Mouse (Mus musculus) regulatory T cell (primary cell): ENCODE results near the gene Cd200.

Experiments
- in situ Hi-C: fragments of 300-600 bp; cut with MboI, MseI; formaldehyde crosslinking; loops from one replicate; pipeline ENCODE4 v1.15.1; 2025; ENCODE audit warnings: high pct_unique_total_duplicates

Cd200 gene

DNA sequence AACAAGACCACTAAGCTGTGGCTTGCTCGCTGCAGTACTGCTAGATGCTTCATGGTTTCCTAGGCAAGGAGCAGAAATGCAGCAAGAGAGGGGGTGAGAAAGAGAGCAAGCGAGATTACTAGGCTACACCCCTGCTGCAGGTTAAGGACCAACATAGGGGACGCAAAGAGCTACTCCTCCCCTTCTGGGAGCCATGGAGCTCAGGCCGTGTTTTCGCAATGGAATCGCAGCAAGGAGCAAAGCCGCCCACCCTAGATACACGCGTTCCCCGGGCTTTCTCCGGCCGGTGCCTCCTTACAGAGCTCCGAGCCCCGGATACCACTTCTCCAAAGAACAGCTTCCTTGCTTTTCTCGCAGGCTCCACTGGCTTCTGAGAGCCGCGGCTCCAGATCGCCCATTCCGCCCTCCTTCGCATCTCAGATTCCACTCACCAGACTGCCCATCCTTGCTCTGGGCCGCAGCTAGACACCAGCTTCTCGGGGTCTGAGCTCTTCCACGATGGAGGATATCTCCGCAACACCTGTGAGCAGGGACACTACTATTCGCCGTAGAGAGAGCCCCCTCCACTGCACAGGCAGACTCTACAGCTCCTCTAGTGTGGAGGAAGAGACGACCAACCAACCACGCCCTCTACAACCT, at the start of gene Cd200:
Gene Cd200 (minus strand): TSS at position 629 of the 639 bp plus-strand sequence.
- in situ Hi-C loops, result loop anchor here (10.0 kb wide), 1 partner anchor 184 kb away; the partner anchor contains the start of gene Btla

DNA sequence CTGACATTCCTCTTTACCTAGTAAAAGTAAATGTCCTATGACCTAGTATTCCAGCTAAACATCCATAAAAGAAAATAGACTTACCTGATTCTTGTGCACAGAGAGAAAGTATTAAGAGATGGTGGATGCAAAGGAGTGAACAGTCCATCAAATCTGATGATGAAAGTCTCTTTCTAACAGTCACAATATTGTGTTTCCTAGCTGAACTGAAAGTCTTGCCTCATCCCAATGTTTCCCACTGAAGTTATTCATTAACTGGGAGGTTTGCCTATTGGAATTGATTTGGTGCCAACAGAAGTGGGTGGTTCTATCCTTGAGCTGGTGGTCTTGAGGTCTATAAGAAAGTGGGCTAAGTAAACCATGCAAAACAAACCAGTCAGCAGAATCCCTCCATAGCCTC, 45.9 kb upstream of the Cd200 start:
- in situ Hi-C loops, result no loop called here

DNA sequence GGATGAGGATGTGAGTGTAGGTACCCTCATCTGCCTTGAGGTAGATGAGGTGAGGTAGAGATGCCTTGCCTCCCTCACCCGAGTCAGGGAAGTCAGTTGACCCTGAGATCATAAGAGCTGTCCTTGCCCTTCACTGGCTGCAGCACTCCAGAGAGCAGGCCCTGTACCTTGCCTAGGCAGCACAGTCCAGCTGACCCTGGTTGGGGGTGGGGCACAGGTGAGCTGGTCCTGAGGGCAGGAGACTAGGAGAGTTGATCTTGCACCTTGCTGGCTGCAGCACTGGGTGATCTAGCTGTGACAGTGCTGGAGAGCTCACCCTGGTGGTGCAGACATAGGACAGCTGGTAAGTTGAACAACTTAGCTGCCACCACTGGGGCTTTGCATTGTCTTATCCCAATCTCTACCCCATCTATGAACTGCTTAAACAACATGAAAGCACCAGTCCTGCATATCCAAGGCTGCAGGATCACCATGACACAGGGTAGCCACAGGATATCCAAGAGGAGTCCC, 28.4 kb upstream of the Cd200 start:
- in situ Hi-C loops, result no loop called here

DNA sequence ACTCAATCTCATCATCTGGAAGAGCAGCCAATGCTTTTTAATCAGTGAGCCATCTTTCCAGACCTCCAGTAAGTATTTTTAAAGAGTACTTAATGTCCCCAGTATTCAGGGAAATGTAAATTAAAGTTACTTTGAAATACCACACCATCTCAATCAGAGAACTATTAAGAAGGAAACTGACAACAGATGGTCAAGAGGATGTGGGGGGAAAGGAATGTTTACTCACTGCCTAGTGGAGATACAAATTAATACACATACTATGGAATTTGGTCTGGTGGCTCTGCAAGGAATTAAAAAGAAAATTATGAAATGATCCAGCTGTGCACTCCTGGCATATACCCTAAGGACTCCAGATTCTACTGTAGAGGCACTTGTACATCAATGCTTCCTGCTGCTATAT, 26.7 kb upstream of the Cd200 start:
- in situ Hi-C loops, result no loop called here

DNA sequence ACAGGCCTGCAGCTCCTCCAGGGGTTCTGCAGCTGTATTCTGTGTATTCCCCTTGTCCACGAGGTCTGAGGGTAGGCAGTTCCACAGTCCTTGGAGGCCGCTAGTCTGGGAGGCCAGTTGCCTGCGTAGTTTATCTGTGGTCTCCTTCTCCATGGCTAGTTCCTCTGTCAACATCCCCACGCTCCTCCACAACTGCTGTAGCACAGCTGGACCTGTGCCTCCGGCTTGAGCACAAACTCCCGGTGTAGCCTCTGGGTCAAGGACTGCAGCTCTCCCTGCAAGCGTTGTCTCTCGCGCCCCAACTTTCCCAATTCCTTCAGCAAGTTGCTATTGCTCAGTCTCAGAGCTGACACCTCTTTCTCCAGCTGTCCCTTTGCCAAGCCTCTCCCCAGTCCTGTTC, 18.8 kb upstream of the Cd200 start:
- in situ Hi-C loops, result no loop called here

DNA sequence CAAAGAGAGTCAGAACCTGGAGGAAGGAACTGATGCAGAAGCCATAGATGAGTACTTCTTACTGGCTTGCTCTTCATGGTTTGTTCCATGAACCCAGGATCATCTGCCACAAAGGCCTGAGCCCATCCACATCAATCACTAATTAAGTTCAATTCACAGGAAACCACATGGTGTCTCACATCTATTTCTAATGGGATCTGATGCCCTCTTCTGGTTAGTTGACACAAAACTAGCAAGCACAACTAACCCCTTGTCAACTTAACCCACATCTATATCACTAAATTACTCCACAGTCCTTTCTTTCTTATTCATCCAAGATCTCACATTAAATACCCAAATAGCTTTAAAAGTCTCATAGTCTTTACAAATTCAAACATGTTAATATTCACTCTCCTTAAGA, 4.6 kb upstream of the Cd200 start:
- in situ Hi-C loops, result loop anchor here (10.0 kb wide), 1 partner anchor 219 kb away; no protein-coding TSS in a partner anchor

DNA sequence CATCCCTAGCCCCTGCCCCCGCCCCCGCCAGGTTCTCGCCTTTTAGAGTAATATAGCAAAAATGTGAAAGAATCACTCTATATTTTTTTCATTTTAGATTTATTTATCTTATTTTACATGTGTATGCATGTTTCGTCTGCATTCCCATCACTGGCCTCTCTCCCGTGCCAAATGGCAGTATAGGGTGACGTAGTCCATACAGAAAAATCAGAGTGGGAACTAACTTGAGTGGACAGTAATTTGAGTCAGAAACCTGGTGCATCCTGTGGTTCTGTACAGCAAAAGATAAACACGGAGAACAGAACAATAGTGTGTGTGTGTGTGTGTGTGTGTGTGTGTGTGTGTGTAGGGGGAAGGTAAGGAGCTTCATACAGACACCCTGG, 202 bp upstream of the Cd200 start:
- in situ Hi-C loops, result loop anchor here (10.0 kb wide), 1 partner anchor 184 kb away; the partner anchor contains the start of gene Btla

DNA sequence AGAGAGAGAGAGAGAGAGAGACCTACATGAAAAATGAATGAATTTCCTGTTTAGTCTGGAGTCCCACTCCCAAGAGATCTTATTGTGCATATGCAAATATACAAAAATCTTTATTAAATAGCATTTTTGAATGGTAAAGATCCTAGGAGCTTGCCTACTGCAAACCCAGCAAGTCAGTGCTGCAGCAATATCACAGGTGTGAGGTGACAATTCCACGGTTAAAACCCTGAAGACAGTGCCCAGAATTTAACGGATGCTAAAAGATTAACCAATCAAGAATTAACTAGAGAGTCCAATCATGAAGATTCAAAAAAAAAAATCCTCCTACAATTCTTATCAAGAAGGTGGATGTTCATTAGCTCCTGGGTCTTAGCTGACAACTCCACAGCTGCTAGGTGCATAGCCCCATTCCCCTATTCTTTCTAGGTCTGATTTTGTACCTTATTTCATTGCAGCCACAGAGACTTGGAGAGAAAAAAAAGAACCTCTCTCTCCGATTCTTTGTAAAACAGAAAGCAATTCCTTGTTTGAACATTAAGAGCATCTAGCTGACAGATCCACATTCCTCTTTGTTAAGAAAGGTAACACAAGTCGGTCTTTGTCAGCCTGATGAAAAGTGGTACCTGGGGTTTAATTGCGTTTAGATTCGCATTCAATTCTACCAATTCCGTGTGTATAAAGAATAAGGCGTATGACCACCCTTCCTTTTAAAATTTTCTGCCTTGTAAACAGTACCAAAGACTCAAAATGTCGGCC, 1.0 kb downstream of the Cd200 start:
- in situ Hi-C loops, result loop anchor here (10.0 kb wide), 1 partner anchor 183 kb away; the partner anchor contains the start of gene Btla

DNA sequence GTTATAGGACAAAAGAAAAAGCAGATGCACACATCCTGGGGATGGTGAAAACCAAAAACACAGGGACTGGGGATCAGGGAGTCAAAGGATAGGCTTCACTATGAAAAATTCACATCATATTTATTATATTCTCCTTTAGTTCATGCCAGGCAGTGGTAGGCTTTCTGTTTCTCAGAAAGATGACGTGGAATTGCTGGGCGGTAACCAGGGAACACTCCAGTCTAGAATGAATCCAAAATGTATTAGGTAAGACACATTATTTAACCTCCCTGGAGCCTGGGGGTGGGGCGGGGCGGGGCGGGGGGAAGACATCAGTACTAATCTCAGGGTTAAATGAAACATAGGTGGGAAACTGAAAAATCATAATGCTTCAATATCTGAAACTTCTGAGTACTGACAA, 1.8 kb downstream of the Cd200 start:
- in situ Hi-C loops, result loop anchor here (10.0 kb wide), 1 partner anchor 182 kb away; the partner anchor contains the start of gene Btla

DNA sequence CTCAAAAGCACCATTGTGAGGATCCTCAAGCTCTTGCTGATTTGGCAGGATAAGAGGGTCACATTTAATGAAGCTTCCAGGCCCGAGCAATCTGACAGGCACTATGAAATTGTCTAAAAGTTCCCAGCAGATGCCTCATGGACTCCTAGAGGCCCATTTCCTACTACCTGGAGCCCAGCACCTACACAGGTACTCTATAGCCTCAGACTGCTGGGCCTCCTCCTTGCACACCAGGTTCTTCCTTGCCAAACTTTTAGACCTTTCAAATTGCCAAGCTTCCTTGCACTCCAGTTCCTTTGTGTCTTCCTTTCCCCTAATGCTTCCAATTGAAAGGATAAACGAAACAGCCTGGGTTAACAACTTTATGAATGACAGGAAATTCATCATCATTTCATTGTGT, 5.9 kb downstream of the Cd200 start:
- in situ Hi-C loops, result loop anchor here (10.0 kb wide), 1 partner anchor 178 kb away; the partner anchor contains the start of gene Btla

DNA sequence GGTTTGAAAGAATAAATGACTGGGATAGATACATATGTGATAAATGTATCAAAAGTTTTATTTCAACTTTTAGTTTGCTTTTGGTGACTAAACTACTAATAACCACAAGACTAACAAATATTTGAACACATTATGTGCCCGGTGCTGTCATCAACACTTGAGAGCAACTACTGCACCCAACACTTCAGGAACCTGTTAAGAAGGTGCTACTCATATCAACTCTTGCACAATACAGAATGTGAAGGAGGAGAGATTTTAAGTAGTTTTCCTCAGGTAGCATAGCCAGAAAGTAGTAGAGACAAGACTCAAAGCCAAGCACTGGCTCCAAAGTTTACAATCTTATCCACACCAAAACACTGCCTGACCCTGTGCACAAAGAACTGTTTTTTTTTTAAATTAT, 6.8 kb downstream of the Cd200 start:
- in situ Hi-C loops, result loop anchor here (10.0 kb wide), 1 partner anchor 177 kb away; the partner anchor contains the start of gene Btla

DNA sequence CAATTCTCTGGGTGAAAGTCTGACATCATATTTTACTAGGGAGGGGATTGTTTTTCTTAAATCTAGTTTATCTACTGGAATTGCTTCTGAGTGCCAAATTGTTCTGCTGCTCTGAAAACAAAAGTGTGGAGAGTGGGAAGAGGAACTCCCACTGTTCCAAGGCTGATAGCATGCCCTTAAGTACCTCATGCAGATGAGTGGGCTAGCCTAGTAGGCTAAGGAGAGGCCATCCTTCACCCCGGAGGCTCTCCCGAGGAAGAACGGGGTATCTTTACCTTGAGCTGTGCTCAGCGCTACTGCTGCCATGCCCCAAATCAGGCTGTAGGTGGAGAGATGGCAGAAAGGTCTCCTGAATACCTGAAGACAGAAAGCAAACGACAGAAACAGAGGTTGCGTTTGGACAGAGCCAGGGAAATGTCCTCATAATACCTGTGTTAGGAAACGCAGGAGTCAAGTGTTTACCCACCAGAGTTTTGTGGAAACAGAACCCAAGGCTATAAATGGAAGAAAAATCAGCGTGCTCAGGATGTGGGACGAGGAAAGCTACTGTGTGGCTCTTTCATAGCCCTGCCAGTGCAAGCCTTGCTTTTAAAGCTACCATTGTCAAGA, 8.8 kb downstream of the Cd200 start:
- in situ Hi-C loops, result loop anchor here (10.0 kb wide), 1 partner anchor 175 kb away; the partner anchor contains the start of gene Btla

DNA sequence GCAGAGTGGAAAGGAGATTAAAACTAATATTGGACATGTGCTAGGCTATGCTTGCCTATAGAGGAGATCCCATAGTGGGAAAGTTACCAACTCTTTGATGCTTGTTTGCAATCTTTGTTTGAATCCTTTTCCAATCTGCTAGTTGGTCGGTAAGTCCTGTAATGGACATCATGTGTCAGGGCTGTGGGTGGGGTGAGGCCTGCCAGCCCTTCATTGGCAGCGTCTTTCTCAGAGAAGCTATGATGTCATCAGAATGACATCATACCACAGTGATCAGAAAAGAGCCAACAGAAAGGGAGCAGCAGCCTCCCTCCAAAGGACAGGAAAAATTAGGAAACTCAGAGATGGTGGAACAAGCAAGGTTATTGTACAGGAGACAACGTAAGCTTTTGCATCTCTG, 9.4 kb downstream of the Cd200 start:
- in situ Hi-C loops, result no loop called here

DNA sequence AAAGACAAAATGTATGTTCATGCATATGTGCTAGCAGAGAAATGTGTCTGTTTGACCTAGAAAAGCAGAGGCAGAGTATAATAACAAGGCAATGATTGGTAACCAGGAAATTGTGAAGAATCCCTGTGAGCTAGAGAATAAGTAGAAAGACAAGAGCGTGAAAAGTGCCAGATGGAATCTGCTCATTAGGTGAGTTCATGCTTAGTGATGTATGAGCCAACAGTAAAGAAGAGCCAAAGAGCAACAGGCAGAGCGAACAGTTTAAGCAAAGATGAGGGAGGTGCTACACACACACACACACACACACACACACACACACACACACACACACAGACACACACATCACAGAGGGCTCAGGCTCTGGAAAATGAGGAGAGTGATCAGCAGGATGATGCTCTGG, 11.4 kb downstream of the Cd200 start:
- in situ Hi-C loops, result no loop called here

DNA sequence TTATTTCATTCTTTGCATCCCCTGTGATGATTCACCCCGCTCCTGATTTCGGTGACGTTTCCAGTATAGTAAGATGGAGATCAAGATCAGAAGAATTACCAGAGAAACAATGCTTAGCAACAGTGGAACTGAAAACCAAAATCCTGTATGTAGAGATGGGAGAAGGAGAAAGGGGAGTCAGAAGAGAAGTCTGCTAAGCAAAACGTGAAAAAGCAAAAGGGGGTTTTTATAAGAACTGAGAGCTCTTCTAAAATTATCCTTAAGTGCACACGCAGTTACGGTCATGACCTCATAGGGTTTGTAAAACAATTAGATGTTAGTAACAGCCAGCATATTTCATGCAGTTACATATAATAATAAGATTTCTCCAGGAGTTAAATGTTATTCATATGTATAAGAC, 16.6 kb downstream of the Cd200 start:
- in situ Hi-C loops, result no loop called here

DNA sequence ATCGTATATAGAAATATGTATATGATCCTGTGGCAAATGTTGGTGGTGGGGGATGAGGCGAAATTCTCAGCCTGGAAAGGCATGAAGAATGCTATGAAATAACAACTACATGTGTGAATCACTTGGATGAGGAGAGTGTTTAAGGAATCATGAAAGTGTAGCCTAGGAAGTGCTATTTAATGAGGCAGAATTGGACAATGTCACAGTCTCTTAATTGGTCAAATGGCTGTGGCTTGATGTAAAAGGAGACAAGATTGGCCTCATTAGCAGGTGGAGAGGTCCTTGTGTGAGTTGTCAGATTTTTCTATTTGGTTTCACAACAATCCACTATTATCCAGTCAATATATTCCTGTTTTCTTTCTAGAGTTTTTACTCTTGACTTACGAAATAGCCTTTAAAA, 17.2 kb downstream of the Cd200 start:
- in situ Hi-C loops, result no loop called here

DNA sequence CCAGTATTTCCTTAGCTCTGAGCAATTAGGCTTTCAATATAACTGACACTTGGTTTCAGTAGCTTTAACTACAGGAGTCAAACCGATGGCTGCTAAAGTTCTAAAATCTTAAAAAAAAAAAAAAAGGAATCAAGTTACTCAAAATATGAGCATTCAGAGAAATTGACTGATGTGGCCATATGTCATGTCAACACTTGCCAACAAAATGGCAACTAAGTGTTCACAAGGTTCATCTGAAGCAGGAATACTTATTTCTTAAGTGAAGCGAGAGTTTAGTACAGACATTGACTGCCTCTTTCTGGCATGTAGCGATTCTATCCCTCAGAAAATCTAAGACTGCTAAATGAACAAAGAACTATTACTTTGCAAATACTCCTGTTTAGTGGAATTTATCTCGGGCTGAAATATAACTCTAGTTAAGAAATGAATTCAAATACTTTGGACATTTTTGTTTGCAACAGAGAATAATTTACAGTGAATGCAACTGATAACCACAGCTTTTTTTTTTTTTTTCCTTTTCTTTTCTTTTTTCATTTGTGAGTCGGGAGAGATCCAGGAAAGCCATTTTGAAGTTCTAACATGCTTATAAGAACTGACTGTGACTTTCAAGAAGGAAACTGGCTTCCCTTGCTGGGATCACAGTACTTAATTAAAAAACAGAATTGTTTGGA, 18.4 kb downstream of the Cd200 start:
- in situ Hi-C loops, result no loop called here

DNA sequence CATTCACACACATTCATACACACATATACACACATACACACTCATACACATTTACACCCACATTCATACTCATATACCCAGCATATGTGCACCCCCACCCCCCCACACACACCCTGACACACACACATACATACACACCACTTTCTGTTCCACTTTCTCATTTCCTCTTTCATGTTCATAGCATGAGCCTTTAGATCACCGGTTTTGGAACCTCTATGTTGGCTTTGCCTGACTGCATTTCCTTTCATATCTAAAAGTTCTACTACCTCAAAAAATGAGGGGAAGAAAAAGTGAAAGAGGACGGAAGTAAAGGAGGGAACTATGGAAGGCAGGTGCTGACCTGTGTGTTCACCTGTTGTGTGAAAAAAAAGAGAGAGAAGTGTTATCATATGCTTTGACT, 19.0 kb downstream of the Cd200 start:
- in situ Hi-C loops, result loop anchor here (10.0 kb wide), 1 partner anchor 645 kb away; the partner anchor contains the start of gene Gtpbp8

DNA sequence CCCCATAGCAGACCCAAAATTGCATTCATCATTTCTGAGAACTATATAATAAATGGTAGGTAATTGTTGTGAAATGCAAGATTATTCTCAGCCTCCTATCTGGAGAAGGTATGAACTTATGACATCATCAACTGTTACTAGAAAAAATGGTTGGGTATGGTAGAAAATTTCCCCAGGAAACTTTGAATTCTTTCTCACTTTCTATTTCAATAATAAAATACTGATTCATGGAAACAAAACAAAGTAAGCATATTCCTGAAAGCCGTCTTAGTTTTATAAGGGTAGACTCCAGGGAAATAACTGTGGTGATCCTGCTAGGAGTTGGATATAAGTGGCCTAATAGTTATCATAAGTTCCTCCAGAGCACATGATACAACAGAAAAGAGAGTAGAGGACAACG, 19.8 kb downstream of the Cd200 start:
- in situ Hi-C loops, result loop anchor here (10.0 kb wide), 1 partner anchor 644 kb away; the partner anchor contains the start of gene Gtpbp8

DNA sequence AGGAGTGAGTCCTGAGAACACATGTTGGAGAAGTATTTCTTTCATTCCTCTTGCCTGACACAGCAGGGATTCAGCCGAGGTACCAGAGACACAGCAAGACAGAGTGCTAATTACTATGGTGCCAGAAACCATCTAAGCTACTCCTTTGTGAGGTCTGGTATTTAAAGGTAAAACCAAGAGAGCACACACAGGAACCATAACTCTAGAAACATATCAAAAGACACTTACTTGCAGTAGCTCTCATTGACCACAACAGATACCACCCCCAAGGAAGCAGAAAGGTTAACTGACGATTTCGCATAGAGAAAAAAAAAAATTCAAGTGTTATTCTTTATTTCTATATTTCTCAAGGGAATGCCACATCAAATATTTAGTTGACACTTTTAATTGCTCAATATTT, 27.0 kb downstream of the Cd200 start:
- in situ Hi-C loops, result loop anchor here (10.0 kb wide), 1 partner anchor 637 kb away; the partner anchor contains the start of gene Gtpbp8

DNA sequence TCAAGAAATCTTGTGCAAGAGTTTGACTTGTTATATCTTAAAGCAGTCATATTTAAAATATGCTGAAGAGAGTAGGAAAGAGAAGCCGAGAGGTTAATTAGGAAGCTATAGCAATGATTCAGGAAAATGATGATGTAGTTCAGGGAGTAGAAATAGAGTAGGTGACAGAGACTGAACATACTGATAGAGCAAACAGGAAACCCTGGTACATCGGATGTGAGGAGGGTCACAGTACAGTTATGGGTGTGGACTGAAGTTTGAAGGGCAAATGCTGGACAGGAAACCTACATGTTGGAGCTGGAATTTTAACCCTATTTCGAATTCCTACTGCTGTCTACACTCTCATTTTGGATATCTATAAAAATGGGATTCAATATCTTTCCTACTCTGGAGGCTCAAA, 29.9 kb downstream of the Cd200 start:
- in situ Hi-C loops, result no loop called here
